Mouse (Mus musculus) heart, adult 9 months (tissue): ENCODE data around the gene Dlec1.
A peak's percentile ranks its signal among the peaks of the same experiment; 100 is the strongest.

Experiments
- DNase-seq, 2 experiments: peaks; one replicate each; pipeline ENCODE4 v3.0.0; 2022; ENCODE audit warnings: low spot score in 2 of 2

Gene Dlec1

GRCm38 (mm10) chr9:119089437-119089836 is 12.8 kb upstream of the Dlec1 start:
- DNase-seq: no peak

- DNase-seq: no peak
These were observed 11.8 kb upstream of the Dlec1 start for GRCm38 (mm10) chr9:119090462-119090861.

DNA sequence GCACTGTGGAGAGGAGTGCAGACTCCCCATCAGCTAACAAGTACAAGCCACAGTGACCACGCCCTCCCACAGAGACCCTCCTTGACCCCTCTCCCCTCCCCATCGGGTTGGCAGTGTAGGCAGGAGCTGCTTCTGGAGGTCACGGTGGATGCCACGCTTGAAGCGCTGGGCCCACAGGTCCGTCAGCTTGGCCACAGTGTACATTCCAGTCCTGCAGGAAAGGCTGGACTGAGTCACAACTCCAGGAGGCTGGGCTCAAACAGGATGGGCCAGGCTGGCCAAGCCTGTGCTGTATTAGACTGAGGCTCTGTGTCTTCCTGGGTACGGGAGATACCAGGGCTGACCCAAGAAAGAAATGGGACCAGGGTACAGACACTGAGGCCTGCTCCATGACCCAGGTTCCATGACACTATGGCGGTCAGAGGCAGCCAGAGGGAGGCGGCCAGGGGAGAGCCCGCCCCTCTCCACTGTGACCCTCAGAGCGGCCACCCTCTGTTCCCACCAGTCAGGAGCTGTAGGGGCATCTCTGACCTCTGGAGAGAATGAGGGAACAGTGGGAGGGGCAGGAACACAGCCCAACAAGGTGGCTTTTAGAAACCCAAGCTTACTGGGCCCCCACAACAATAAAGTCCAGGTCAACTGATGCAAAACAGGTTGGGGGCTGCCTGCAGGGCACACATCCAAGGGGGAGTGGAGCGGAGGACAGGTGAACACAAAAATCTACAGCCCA is 10.5 kb upstream of the Dlec1 start:
- no peak for DNase-seq

DNA sequence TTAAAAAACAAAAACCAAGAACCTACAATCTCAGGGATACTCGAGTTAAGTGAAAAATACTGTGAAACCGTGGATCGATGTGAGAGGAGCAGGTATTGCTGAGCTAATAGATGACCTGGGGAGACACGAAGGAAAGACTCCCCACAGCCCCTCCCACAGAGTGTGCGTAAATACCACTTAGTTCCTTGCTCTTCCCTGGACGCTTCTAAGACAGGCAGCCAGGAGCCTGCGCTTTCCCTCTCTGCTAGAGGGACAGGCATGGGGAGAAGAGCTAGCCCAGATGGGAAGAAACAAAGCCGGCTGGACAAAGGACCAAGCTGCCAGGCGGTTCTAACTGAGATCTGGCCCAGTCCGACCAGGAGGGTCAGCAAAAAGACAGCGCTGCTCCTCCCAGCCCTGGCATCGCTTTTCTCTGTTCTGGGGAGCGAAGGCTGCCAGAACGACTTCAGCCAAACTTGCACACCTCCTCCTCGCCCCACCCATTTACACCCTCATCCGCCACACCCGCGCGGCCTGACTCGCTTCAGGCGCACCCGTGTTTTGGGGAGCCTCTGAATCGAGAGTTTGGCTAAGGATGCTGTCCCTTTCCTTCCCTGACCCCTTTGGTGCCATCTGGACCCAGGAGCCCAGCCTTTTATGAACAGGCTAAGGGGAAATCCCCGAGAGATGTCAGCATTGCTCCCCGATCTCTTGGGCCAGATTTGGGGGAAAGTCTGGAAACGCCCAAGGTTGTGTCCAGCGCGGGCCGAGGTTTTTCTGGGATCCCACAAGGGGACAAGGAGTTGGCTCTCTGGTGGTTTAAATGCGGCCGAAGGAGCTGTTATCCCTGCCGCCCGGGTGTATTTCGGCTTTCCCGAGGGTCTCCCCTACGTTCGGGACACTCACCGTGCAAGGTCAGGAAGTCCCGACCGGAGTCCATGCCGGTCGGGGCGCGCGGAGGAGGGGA is 9.5 kb upstream of the Dlec1 start:
- peak; percentile 60 to 73 for DNase-seq

DNA sequence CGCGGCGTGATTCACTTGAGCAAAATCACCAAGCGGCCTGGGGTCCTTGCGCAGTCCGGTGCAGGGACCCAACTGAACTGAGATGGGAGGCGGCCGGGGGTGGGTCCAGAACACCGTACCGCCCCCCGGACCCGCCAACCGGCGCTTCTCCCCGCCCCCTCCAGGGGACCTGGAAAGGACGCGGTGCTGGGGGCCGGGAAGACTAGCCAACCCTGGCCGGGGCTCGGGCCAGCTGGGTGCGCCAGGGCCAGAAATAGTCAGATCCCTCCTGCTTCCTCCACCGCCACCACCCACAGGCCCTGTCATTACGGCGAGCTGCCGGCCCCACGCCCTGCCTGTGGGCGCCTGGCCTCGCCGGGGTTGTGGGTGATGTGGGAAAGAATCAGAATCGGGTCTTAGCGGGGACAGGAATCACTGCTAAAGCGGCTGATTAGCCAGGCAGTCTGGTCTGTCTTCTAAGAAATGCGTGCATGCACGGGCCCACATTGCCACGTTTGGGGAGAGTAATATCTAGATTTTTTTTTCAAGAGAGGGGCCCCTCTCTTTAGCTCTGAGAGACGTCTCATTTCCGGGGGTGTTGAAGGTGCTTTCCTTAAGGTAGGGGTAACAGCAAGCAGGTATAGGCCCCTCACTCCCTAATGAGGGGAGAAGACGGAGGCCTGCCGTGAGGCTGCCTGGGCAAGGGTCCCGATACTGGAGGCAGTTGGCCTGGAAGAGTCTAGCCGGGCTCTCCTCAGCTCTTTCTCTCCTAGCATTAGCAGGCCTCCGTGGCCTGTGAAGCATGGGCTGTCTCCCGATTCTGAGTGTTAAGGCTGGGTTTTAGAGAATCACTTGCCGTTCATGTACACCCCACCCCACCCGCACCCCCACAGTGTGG is 8.6 kb upstream of the Dlec1 start, which contains the start of gene Plcd1:
Gene Plcd1, minus strand, starts transcription at position 84 of the 877 bp plus-strand sequence.
- DNase-seq: peak; percentile 97

DNA sequence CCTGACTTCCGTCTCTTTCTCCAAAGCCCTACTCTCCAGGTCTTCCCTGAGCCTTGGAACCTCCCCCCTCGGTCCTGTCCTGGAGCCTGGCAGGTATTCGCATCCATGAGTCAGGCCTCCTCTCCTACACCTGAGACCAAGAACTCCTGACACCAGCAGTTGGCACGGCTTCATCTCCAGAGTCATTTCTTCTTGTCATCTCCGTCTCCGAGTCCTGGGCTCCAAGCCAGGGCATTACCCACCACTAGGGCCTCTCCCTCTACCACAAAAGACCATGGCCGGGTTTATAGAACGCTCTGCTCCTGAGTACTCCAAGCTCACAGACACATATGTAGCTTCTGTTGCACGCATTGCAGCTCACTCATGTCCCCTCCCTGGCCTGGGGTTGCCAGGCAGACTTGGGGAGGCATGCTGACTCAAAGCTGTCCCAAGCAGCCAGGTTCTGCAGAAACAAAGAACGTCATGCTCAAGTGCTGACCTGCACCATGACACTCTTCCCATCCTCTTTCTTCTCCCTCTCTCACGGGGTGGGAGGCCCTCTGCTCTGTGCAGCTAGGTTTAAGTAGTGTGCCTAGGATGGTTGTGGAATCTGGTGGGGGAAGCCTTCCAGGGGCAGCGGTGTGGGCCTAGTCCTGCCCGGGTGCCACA is 7.7 kb upstream of the Dlec1 start:
- no peak for DNase-seq

- no peak for DNase-seq
These were observed 1.9 kb upstream of the Dlec1 start for GRCm38 (mm10) chr9:119100177-119100898.

- no peak for DNase-seq
These were observed 470 bp downstream of the Dlec1 start for GRCm38 (mm10) chr9:119102783-119103113.

DNA sequence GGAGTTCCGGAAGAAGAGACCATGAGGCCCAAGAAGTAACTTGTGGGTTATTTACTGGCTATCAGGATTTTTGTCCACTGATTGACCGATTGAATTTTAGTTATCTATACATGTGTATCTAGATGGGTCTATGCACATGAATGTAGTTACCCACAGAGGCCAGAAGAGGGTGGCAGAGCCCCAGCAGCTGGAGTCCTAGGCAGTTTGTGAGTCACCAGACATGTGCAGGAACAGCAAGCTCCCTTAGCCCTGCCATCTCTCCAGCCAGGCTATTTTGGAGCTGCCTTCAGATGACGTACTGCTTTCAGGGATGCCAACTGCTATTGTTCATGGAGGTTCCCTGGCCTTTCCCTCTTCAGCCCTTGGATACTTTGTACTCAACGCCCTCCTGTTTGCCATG is 5.3 kb downstream of the Dlec1 start:
- peak in 1 of 2 experiments; percentile 18 for DNase-seq

GRCm38 (mm10) chr9:119109685-119110353 is 7.5 kb downstream of the Dlec1 start:
- DNase-seq: no peak

DNA sequence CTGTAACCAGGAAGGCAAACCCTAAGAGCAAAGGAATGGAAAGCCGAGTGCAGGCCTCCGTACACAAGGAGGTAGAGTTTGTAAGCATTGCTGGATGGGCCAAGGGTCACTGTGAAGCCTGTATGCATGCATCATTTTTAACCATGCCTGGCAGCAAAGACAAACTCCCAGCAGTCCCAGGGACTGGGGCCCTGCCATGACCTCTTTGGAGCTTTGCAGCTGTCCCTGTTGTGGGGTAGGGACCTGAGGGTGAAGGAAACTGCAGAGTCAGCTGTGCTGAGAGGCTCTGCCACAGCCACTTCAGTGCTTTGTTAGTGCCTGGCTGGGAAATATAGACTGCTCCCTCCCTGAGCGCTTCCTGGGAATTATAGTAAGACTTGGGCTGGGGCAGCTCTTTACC is 8.4 kb downstream of the Dlec1 start:
- DNase-seq: no peak

DNA sequence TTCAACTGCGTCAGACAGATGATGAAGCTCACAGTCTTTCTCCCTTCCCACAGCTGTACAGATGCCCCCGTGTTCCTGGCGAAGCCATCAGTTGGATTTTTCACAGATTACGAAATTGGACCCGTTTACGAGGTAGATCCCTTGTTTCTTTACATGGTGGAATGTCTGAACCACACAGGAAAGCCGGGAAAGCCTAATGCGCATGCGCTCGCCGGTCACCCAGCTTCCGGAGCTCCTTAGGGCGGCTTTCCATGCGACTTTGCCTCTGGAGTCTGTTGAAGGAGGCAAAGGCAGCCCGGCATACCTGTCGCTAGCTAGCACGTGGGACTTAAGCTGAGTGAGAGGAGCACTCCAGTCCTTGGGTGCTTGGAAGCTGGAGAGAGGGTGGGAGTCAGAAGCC is 12.6 kb downstream of the Dlec1 start:
- no peak for DNase-seq

- DNase-seq: no peak
These were observed 17.3 kb downstream of the Dlec1 start for GRCm38 (mm10) chr9:119119409-119120167.

DNA sequence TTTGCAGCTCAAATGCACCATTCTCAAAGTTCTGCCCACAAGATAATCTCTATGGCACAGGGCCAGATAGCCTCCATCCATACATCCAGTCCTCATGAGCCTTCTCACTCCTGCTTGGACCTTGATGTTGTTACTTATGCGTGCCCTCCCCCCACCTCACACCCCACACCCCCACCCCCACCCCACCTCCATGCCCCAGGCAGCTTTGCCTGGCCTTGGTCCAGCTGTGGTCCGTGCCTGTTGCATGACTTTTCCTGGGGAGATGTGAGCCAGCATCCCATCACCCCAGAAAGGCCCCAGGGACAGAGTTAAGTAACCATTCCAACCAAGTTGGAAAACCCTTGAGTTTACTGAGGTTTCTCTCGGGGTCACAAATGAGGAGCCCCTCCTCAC is 17.9 kb downstream of the Dlec1 start:
- DNase-seq: no peak

- DNase-seq: no peak
These were observed 20.5 kb downstream of the Dlec1 start for GRCm38 (mm10) chr9:119122596-119123369.

- DNase-seq: no peak
These were observed 26.3 kb downstream of the Dlec1 start for GRCm38 (mm10) chr9:119128436-119129181.

DNA sequence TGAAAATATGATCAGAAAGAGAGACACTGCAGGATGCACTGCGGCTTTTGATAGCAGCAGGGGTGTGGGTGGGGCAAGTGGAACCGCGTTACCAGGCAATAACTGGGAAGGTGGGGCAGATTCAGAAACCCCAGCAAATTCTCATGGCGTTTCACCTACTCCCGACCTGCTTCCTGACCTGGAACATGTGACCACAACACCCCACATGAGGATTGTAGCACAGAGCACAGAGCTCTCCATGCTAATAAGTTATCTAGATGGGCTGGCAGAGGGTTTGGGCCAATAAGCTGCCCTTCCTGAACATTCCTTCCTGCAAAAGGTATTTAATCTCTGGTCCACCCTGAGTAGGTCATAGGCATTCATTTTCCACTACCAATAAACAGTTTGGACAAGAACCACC is 28.4 kb downstream of the Dlec1 start:
- no peak for DNase-seq

GRCm38 (mm10) chr9:119138836-119139235 is 36.6 kb downstream of the Dlec1 start:
- DNase-seq: no peak
